In genomic region chr5:30476534-30476933, GRCm38 (mm10) we compare ENCODE assay signal across 10 mouse cellular contexts. TPM values are rescaled to one million over a fixed set of nuclear protein-coding genes. Genes with fewer than 3 reads are reported as not detected.
A peak's percentile ranks its signal among the peaks of the same experiment; 100 is the strongest.
DNase-seq lines count a peak whose midpoint lies in the region; ATAC-seq and TF ChIP-seq lines count a peak whose summit lies in the region.
"Had no signal": no experiment of that assay in that cellular context is flagged by ENCODE, and none has a peak within 500 bp of the region (broad histone marks: within the 10 kb centered on the region; RNA-seq: fewer than 3 reads in every experiment).

No protein-coding gene starts in this region.

- 0 out of 2 replicates have a peak, but pooled peaks have one; percentile 40 for ATAC-seq in cerebellum, adult (ENCODE audit: insufficient number of reproducible peaks, low FRiP score, low TSS enrichment)
- no peak for ATAC-seq in lung, embryonic 14.5 days (ENCODE audit: insufficient read depth)
- ATAC-seq in granulocyte monocyte progenitor cell, adult 5-6 weeks (replicated peaks; ENCODE audit: poor library complexity, severe bottlenecking), result peak; percentile 48; the same call in 1 of the 2 replicates
- no peak for ATAC-seq in monocyte, adult 5-6 weeks (replicated peaks; ENCODE audit: insufficient number of reproducible peaks, low FRiP score, low TSS enrichment, poor library complexity, severe bottlenecking)

- 28% methylated on average over 10 of the region's 10 CpGs for WGBS in lung, embryonic 14.5 days
- 29% methylated on average over 10 of the region's 10 CpGs for WGBS in small intestine, adult 2 months

- no peaks in the 10 kb centered on the region for H3K9me3 ChIP-seq in lung, embryonic 14.5 days (ENCODE audit: low read depth, low read length)
- H3K9me3 ChIP-seq: hindbrain, embryonic 15.5 days had no signal

- TF ChIP-seq POLR2A in brain, embryonic 14.5 days (IDR thresholded peaks at IDR 0.05; ENCODE audit: borderline replicate concordance, extremely low read depth, insufficient read depth, insufficient read length, poor library complexity, severe bottlenecking), result no peak
- TF ChIP-seq POLR2A in small intestine, adult 2 months (IDR thresholded peaks at IDR 0.05; ENCODE audit: low read depth, low read length), result no peak

- no peak overlapping the region for H3K4me3 ChIP-seq in lung, embryonic 14.5 days (ENCODE audit: low read depth, low read length)
- no peak overlapping the region for H3K4me3 ChIP-seq in small intestine, adult 2 months (ENCODE audit: low read depth, low read length)
- H3K4me3 ChIP-seq: hindbrain, embryonic 15.5 days; neural tube, embryonic 13.5 days had no signal

- H3K27me3 ChIP-seq in lung, embryonic 14.5 days (ENCODE audit: insufficient read depth, low read length), result no peaks in the 10 kb centered on the region
- no peaks in the 10 kb centered on the region for H3K27me3 ChIP-seq in small intestine, adult 2 months (ENCODE audit: control insufficient read depth, insufficient read depth, low read length)
- H3K27me3 ChIP-seq: hindbrain, embryonic 15.5 days; neural tube, embryonic 13.5 days had no signal

- no peaks in the 10 kb centered on the region for H3K36me3 ChIP-seq in lung, embryonic 14.5 days (ENCODE audit: insufficient read depth)
- no peaks in the 10 kb centered on the region for H3K36me3 ChIP-seq in small intestine, adult 2 months (ENCODE audit: control insufficient read depth, insufficient read depth, low read length)
- H3K36me3 ChIP-seq: hindbrain, embryonic 15.5 days; neural tube, embryonic 13.5 days had no signal

- DNase-seq in cerebellum, postnatal 4 days (ENCODE audit: low spot score in 2 of 2), result no peak
- peak; percentile 73 for DNase-seq in lung, embryonic 14.5 days
- DNase-seq in lung, postnatal 25 days (ENCODE audit: low spot score), result no peak
- DNase-seq in brain, embryonic 14.5 days (ENCODE audit: low read depth), result peak; percentile 48

- H3K4me2 ChIP-seq in lung, embryonic 14.5 days, result no peak overlapping the region
- H3K4me2 ChIP-seq: hindbrain, embryonic 15.5 days; neural tube, embryonic 13.5 days had no signal

- H3K9ac ChIP-seq in lung, embryonic 14.5 days, result no peak overlapping the region
- H3K9ac ChIP-seq: hindbrain, embryonic 15.5 days; neural tube, embryonic 13.5 days had no signal

- no peak overlapping the region for H3K27ac ChIP-seq in lung, embryonic 14.5 days (ENCODE audit: low read depth)
- no peak overlapping the region for H3K27ac ChIP-seq in small intestine, adult 2 months (ENCODE audit: insufficient read depth, low read depth, low read length)
- H3K27ac ChIP-seq: hindbrain, embryonic 15.5 days; neural tube, embryonic 13.5 days had no signal

- no peaks in the 10 kb centered on the region for H3K4me1 ChIP-seq in lung, embryonic 14.5 days (ENCODE audit: insufficient read depth)
- H3K4me1 ChIP-seq in small intestine, adult 2 months (ENCODE audit: control insufficient read depth, insufficient read depth, insufficient read length, low read length), result no peaks in the 10 kb centered on the region
- H3K4me1 ChIP-seq: hindbrain, embryonic 15.5 days had no signal

- peak; percentile 90 for TF ChIP-seq CTCF in lung, embryonic 14.5 days (IDR thresholded peaks at IDR 0.05; ENCODE audit: low read depth)
- TF ChIP-seq CTCF in brain, embryonic 14.5 days (IDR thresholded peaks at IDR 0.05; ENCODE audit: borderline replicate concordance, extremely low read depth, insufficient read depth, insufficient read length), result peak; percentile 84
- peak; percentile 68; the same call in 1 of the 2 replicates for TF ChIP-seq CTCF in small intestine, adult 2 months (IDR thresholded peaks at IDR 0.05; ENCODE audit: extremely low read depth, insufficient read length, insufficient replicate concordance, low read depth, low read length)

RNA-seq across cellular contexts. Expression of gene 1700001C02Rik, which starts 10.7 kb away (rescaled TPM):
- not detected in 2 replicates for polyA plus RNA-seq in lung, embryonic 14.5 days (2014; fragmentation: Nextera tagmentation; extraction: Ambion mirVana)
- polyA plus RNA-seq in brain, embryonic 14.5 days (2012; rRNA removed), result 0.38 and 0.78 TPM in 2 replicates
- not detected in 2 replicates for total RNA-seq in granulocyte monocyte progenitor cell, adult 5-6 weeks (2014; fragmentation: Nextera tagmentation)
- total RNA-seq in granulocyte monocyte progenitor cell, adult 5-6 weeks (2017), result not detected in 2 replicates
- polyA plus RNA-seq in small intestine, adult 2 months (2012; rRNA removed), result not detected in 2 replicates
- not detected in 3 replicates for total RNA-seq in monocyte, adult 5-6 weeks (2017)
- polyA plus RNA-seq: neural tube, embryonic 13.5 days had no signal

RNA-seq across cellular contexts. Expression of gene Otof, which starts 14.8 kb away (rescaled TPM):
- polyA plus RNA-seq in lung, embryonic 14.5 days (2014; fragmentation: Nextera tagmentation; extraction: Ambion mirVana), result 1.4 and 1.7 TPM in 2 replicates
- polyA plus RNA-seq in brain, embryonic 14.5 days (2012; rRNA removed), result 5.2 and 6.9 TPM in 2 replicates
- not detected in 2 replicates for total RNA-seq in granulocyte monocyte progenitor cell, adult 5-6 weeks (2014; fragmentation: Nextera tagmentation)
- not detected in 2 replicates for total RNA-seq in granulocyte monocyte progenitor cell, adult 5-6 weeks (2017)
- 0.06 and 0.08 TPM in 2 replicates for polyA plus RNA-seq in small intestine, adult 2 months (2012; rRNA removed)
- not detected in 3 replicates for total RNA-seq in monocyte, adult 5-6 weeks (2017)

Comparison
In these comparisons a context has a peak if more than half of its experiments do, and no peak if none do; other contexts are left out.
1. DNase-seq: peak in lung, embryonic 14.5 days (single experiment) and brain, embryonic 14.5 days (single experiment); none in cerebellum, postnatal 4 days (0 of 2) and lung, postnatal 25 days (single experiment).
2. ATAC-seq: peak in cerebellum, adult (single experiment) and granulocyte monocyte progenitor cell, adult 5-6 weeks (single experiment); none in lung, embryonic 14.5 days (single experiment) and monocyte, adult 5-6 weeks (single experiment).
3. Peak in every context shown above with its lines, with median percentiles within 50 percentile points of each other: CTCF ChIP-seq.